Mouse (Mus musculus): Measurements from ENCODE around the gene Uvrag. TPM values are rescaled to one million over a fixed set of nuclear protein-coding genes. Genes with fewer than 3 reads are reported as not detected.

The Uvrag gene
- polyA plus RNA-seq, 1 experiment from 2014 or later, result 12.2 TPM

- Histone ChIP-seq H3K4me3 (ENCODE audit: low read depth, low read length) (no peak overlapping the region), H3K27ac (ENCODE audit: low read depth, low read length) (no peak overlapping the region), H3K9ac (ENCODE audit: low read length) (no peak overlapping the region), H3K9me3 (replicated peaks; ENCODE audit: control insufficient read depth, low read length) (no peaks in the 10 kb centered on the region), H3K4me1 (ENCODE audit: control insufficient read depth, insufficient read depth, low read length) (peaks cover 4% of the 10 kb centered on the region; the same call in 1 of the 2 replicates), H3K4me2 (ENCODE audit: low read length) (no peak overlapping the region), H3K36me3 (ENCODE audit: control insufficient read depth, insufficient read depth, low read length) (no peaks in the 10 kb centered on the region), H3K27me3 (replicated peaks; ENCODE audit: control insufficient read depth, insufficient read depth, low read length) (no peaks in the 10 kb centered on the region)
- 89% methylated on average over 7 of the region's 7 CpGs for WGBS
- no peak for DNase-seq (ENCODE audit: low spot score)
- no peak for ATAC-seq
Observed at GRCm38 (mm10) chr7:98938621-98939020, 202.3 kb downstream of the Uvrag start.

- DNase-seq (ENCODE audit: low spot score) (peak; percentile 36), ATAC-seq (no peak)
- 42% methylated on average over 20 of the region's 20 CpGs for WGBS
- Histone ChIP-seq H3K4me2 (ENCODE audit: low read length) (no peak overlapping the region), H3K9me3 (replicated peaks; ENCODE audit: control insufficient read depth, low read length) (no peaks in the 10 kb centered on the region), H3K9ac (ENCODE audit: low read length) (no peak overlapping the region), H3K27me3 (replicated peaks; ENCODE audit: control insufficient read depth, insufficient read depth, low read length) (no peaks in the 10 kb centered on the region), H3K4me3 (ENCODE audit: low read depth, low read length) (no peak overlapping the region), H3K4me1 (ENCODE audit: control insufficient read depth, insufficient read depth, low read length) (peaks cover 4% of the 10 kb centered on the region; the same call in 1 of the 2 replicates), H3K36me3 (ENCODE audit: control insufficient read depth, insufficient read depth, low read length) (no peaks in the 10 kb centered on the region), H3K27ac (ENCODE audit: low read depth, low read length) (no peak overlapping the region)
Observed at GRCm38 (mm10) chr7:98937079-98937813, 203.7 kb downstream of the Uvrag start.

- 87% methylated on average over 6 of the region's 6 CpGs for WGBS
- H3K27ac ChIP-seq (ENCODE audit: low read depth, low read length), result no peak overlapping the region
- H3K4me1 ChIP-seq (ENCODE audit: control insufficient read depth, insufficient read depth, low read length), result peaks cover 4% of the 10 kb centered on the region; the same call in 1 of the 2 replicates
- no peaks in the 10 kb centered on the region for H3K27me3 ChIP-seq (replicated peaks; ENCODE audit: control insufficient read depth, insufficient read depth, low read length)
- no peak overlapping the region for H3K4me3 ChIP-seq (ENCODE audit: low read depth, low read length)
- no peaks in the 10 kb centered on the region for H3K9me3 ChIP-seq (replicated peaks; ENCODE audit: control insufficient read depth, low read length)
- H3K4me2 ChIP-seq (ENCODE audit: low read length), result no peak overlapping the region
- DNase-seq (ENCODE audit: low spot score), result no peak
- no peaks in the 10 kb centered on the region for H3K36me3 ChIP-seq (ENCODE audit: control insufficient read depth, insufficient read depth, low read length)
- no peak for ATAC-seq
- no peak overlapping the region for H3K9ac ChIP-seq (ENCODE audit: low read length)
Observed at GRCm38 (mm10) chr7:98935757-98936156, 205.2 kb downstream of the Uvrag start.

GRCm38 (mm10) chr7:98935193-98935592, 205.7 kb downstream of the Uvrag start:
- no peaks in the 10 kb centered on the region for H3K27me3 ChIP-seq (replicated peaks; ENCODE audit: control insufficient read depth, insufficient read depth, low read length)
- 93% methylated on average over 10 of the region's 10 CpGs for WGBS
- no peaks in the 10 kb centered on the region for H3K36me3 ChIP-seq (ENCODE audit: control insufficient read depth, insufficient read depth, low read length)
- H3K27ac ChIP-seq (ENCODE audit: low read depth, low read length), result no peak overlapping the region
- H3K4me3 ChIP-seq (ENCODE audit: low read depth, low read length), result no peak overlapping the region
- no peak overlapping the region for H3K4me2 ChIP-seq (ENCODE audit: low read length)
- ATAC-seq (no peak), DNase-seq (ENCODE audit: low spot score) (no peak)
- H3K9me3 ChIP-seq (replicated peaks; ENCODE audit: control insufficient read depth, low read length), result no peaks in the 10 kb centered on the region
- H3K4me1 ChIP-seq (ENCODE audit: control insufficient read depth, insufficient read depth, low read length), result peaks cover 4% of the 10 kb centered on the region; the same call in 1 of the 2 replicates
- no peak overlapping the region for H3K9ac ChIP-seq (ENCODE audit: low read length)

- no peak overlapping the region for H3K27ac ChIP-seq (ENCODE audit: low read depth, low read length)
- H3K9me3 ChIP-seq (replicated peaks; ENCODE audit: control insufficient read depth, low read length), result no peaks in the 10 kb centered on the region
- 56% methylated on average over 7 of the region's 7 CpGs for WGBS
- H3K4me3 ChIP-seq (ENCODE audit: low read depth, low read length), result no peak overlapping the region
- DNase-seq (ENCODE audit: low spot score), result peak; percentile 27
- H3K4me2 ChIP-seq (ENCODE audit: low read length), result no peak overlapping the region
- no peaks in the 10 kb centered on the region for H3K27me3 ChIP-seq (replicated peaks; ENCODE audit: control insufficient read depth, insufficient read depth, low read length)
- H3K4me1 ChIP-seq (ENCODE audit: control insufficient read depth, insufficient read depth, low read length), result no peaks in the 10 kb centered on the region; the same call in 1 of the 2 replicates
- no peak overlapping the region for H3K9ac ChIP-seq (ENCODE audit: low read length)
- ATAC-seq, result no peak
- H3K36me3 ChIP-seq (ENCODE audit: control insufficient read depth, insufficient read depth, low read length), result no peaks in the 10 kb centered on the region
Observed at GRCm38 (mm10) chr7:98928336-98929025, 212.5 kb downstream of the Uvrag start.

- ATAC-seq, result no peak
- no peaks in the 10 kb centered on the region for H3K36me3 ChIP-seq (ENCODE audit: control insufficient read depth, insufficient read depth, low read length)
- H3K4me2 ChIP-seq (ENCODE audit: low read length), result no peak overlapping the region
- DNase-seq (ENCODE audit: low spot score), result no peak
- WGBS, result 74% methylated on average over 10 of the region's 10 CpGs
- no peak overlapping the region for H3K9ac ChIP-seq (ENCODE audit: low read length)
- H3K27ac ChIP-seq (ENCODE audit: low read depth, low read length), result no peak overlapping the region
- no peaks in the 10 kb centered on the region; the same call in 1 of the 2 replicates for H3K4me1 ChIP-seq (ENCODE audit: control insufficient read depth, insufficient read depth, low read length)
- H3K9me3 ChIP-seq (replicated peaks; ENCODE audit: control insufficient read depth, low read length), result no peaks in the 10 kb centered on the region
- no peaks in the 10 kb centered on the region for H3K27me3 ChIP-seq (replicated peaks; ENCODE audit: control insufficient read depth, insufficient read depth, low read length)
- H3K4me3 ChIP-seq (ENCODE audit: low read depth, low read length), result no peak overlapping the region
Observed at GRCm38 (mm10) chr7:98926906-98927528, 213.9 kb downstream of the Uvrag start.

- WGBS, result 61% methylated on average over 18 of the region's 18 CpGs
- H3K9me3 ChIP-seq (replicated peaks; ENCODE audit: control insufficient read depth, low read length), result no peaks in the 10 kb centered on the region
- peak overlapping the region; percentile 33; the same call in 1 of the 2 replicates for H3K27ac ChIP-seq (ENCODE audit: low read depth, low read length)
- peak; percentile 50; the same call in 1 of the 2 replicates for ATAC-seq
- no peaks in the 10 kb centered on the region for H3K36me3 ChIP-seq (ENCODE audit: control insufficient read depth, insufficient read depth, low read length)
- no peaks in the 10 kb centered on the region; the same call in 1 of the 2 replicates for H3K4me1 ChIP-seq (ENCODE audit: control insufficient read depth, insufficient read depth, low read length)
- H3K4me2 ChIP-seq (ENCODE audit: low read length), result peak overlapping the region; percentile 5; the same call in 1 of the 2 replicates
- H3K4me3 ChIP-seq (ENCODE audit: low read depth, low read length), result no peak overlapping the region
- peak overlapping the region; percentile 45 for H3K9ac ChIP-seq (ENCODE audit: low read length)
- peak; percentile 35 for DNase-seq (ENCODE audit: low spot score)
- H3K27me3 ChIP-seq (replicated peaks; ENCODE audit: control insufficient read depth, insufficient read depth, low read length), result no peaks in the 10 kb centered on the region
Observed at GRCm38 (mm10) chr7:98924380-98924869, 216.5 kb downstream of the Uvrag start.

GRCm38 (mm10) chr7:98922984-98923383, 218.0 kb downstream of the Uvrag start:
- 73% methylated on average over 5 of the region's 5 CpGs for WGBS
- H3K27me3 ChIP-seq (replicated peaks; ENCODE audit: control insufficient read depth, insufficient read depth, low read length), result no peaks in the 10 kb centered on the region
- ATAC-seq (no peak), DNase-seq (ENCODE audit: low spot score) (no peak)
- H3K9ac ChIP-seq (ENCODE audit: low read length), result no peak overlapping the region
- no peaks in the 10 kb centered on the region for H3K36me3 ChIP-seq (ENCODE audit: control insufficient read depth, insufficient read depth, low read length)
- no peaks in the 10 kb centered on the region; the same call in 1 of the 2 replicates for H3K4me1 ChIP-seq (ENCODE audit: control insufficient read depth, insufficient read depth, low read length)
- H3K4me3 ChIP-seq (ENCODE audit: low read depth, low read length), result no peak overlapping the region
- H3K9me3 ChIP-seq (replicated peaks; ENCODE audit: control insufficient read depth, low read length), result no peaks in the 10 kb centered on the region
- no peak overlapping the region for H3K4me2 ChIP-seq (ENCODE audit: low read length)
- H3K27ac ChIP-seq (ENCODE audit: low read depth, low read length), result no peak overlapping the region

All from forebrain, embryonic 14.5 days (tissue).